Mouse (Mus musculus) right cerebral cortex, postnatal 25 days (tissue): Measurements from ENCODE around the gene Ap1s2.

ENCODE experiments used
- DNase-seq: peaks from one replicate; pipeline ENCODE4 v3.0.0; 2022

The Ap1s2 gene

GRCm38 (mm10) chrX:163981500-163981899 lies 72.7 kb downstream of the Ap1s2 start:
- no peak for DNase-seq

- no peak for DNase-seq
These were observed 73.3 kb downstream of the Ap1s2 start for GRCm38 (mm10) chrX:163982129-163982528.
